Mouse (Mus musculus) gastrocnemius, postnatal 14 days (tissue): ENCODE measurements around the gene Arl1. TPM values are rescaled to one million over a fixed set of nuclear protein-coding genes. Genes with fewer than 3 reads are reported as not detected.
"Not testable (repeated sequence)": the region's sequence is repeated elsewhere in the genome, so short reads cannot be mapped to it uniquely, and the experiment has no call there.

Source experiments
- DNase-seq: peaks from one replicate; pipeline ENCODE4 v3.0.0; 2021; ENCODE audit warnings: mixed read lengths
- intact Hi-C: fragments of 180-260 bp; cut with DNase I; formaldehyde crosslinking; loops from one replicate; pipeline ENCODE4 v1.15.1; 2025; ENCODE audit warnings: low total_unique reads
- total RNA-seq, 2 experiments: library from RNA; stranded (reverse); gene quantifications; 2 replicates each; pipeline ENCODE4 v1.2.3; 2021

The Arl1 gene
- total RNA-seq, 2 experiments from 2014 or later, result 70.9 to 77.0 TPM

- intact Hi-C loops, result no loop called here
- DNase-seq, result no peak
Measured at GRCm38 (mm10) chr10:88740781-88741180, 10.1 kb downstream of the Arl1 start.

GRCm38 (mm10) chr10:88741426-88741825 is 10.8 kb downstream of the Arl1 start:
- no peak for DNase-seq
- intact Hi-C loops, result no loop called here

DNA sequence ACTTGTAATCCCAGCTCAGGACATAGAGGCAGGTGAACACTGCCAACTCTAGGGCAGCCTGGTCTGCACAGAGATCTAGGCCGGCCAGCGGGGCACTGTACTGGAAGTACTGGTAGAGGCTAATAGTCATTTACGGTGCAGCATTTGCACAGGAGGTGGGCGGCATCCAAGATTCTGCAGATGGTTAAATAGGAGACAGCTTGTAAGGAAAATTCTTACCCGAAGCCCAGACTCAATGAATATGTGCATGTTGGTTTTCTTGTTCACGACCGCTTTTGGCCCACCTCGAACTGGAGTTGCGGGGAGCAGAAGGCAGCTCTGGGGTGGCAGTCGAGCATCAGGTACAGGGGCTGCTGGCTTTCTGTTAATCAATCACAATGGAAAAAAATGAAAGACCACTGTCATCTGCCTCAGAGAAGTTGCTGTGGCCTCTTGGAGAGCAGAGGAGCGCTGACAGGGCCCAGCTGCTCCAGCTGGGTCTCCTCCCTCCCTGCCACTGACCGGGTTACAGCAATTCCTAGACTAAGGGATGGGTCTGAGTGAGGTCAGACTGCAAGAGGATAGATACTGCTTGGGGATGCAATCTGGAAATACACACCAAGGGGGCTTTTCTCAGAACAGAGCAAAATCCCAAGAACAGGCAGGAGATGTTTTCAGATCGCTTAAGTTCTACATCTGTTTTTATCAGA is 31.0 kb downstream of the Arl1 start:
- DNase-seq, result no peak
- intact Hi-C loops, result no loop called here

DNA sequence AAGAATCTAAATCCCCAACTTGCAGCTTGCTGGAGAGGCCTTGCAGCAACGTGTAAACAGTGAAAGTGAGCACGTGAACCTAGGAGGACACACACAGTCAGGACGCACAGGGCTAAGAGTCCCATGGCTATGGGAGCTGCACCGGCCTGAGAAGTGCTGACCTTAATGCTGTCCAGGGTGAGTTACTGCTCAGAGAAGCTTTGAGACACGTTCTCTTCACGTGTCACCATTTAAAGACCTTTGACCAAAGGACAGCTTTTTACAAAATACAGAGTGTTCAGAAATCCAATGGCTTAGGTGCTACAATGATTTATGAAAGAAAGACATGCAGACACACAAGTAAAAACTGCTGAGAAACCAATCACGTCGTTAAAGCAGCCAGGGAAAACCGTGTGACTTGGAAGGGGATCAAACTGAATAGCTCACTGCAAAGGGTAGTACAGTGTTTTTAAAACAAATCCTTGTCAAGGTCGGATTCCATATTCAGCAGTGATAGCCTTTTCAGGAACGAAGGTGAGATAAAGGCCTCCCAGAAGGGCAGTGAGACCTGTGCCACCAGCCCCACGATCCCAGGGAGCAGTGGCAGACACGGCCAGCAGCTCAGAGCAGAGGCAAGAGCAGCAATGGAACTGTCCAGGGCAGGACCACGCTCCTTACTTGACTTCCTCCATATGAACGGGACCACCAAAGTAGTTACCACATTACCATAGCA is 34.9 kb downstream of the Arl1 start:
- DNase-seq, result no peak
- intact Hi-C loops, result no loop called here

GRCm38 (mm10) chr10:88768961-88769360 is 38.3 kb downstream of the Arl1 start:
- no peak for DNase-seq
- intact Hi-C loops, result no loop called here

GRCm38 (mm10) chr10:88769676-88770075 is 39.0 kb downstream of the Arl1 start:
- DNase-seq, result no peak
- intact Hi-C loops, result no loop called here

DNA sequence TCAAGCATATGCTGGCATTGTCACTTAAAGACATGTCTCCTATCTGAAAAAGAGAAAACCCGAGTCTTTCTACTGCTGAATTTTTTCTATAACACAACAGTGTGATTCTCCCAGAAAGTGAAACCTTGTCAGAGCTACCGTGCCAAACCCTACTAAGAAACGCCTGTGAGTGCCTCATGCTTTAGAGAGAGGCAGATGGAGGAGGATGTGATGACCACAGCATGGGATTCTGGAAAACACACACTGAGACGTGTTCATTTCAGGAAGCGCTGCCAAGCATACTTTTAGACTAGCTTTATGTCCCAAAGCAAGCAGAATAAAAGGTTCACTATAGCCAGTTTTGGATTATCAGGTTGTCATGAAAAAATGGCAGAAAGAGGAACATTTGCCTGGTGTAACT is 42.3 kb downstream of the Arl1 start:
- DNase-seq, intact Hi-C loops: not testable (repeated sequence)

DNA sequence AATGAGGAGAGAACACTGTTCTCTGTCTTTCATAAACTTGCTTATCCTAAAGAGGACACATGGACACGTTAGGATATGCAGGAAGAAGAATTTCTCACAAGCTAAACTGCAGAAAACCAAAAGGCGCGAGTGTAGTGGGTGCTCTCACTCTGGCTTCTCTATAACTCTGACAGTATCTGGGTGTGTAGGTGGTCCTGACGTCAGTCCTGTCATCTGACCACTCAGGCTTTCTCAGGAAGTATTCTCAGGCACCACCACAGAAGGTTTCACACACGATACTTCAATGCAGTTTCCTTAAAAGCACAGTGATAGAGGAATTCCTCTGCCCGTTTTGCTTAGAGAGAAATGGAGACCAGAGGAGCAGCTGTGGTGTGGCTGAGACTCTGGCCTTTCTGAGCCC is 45.5 kb downstream of the Arl1 start:
- no peak for DNase-seq
- intact Hi-C loops, result no loop called here

- intact Hi-C loops, result no loop called here
- DNase-seq, result no peak
Measured at GRCm38 (mm10) chr10:88780716-88781115, 50.1 kb downstream of the Arl1 start.

- DNase-seq, intact Hi-C loops: not testable (repeated sequence)
Measured at GRCm38 (mm10) chr10:88783135-88783534, 52.5 kb downstream of the Arl1 start.

- intact Hi-C loops, result no loop called here
- no peak for DNase-seq
Measured at GRCm38 (mm10) chr10:88783941-88784340, 53.3 kb downstream of the Arl1 start.

GRCm38 (mm10) chr10:88784513-88784931 is 53.9 kb downstream of the Arl1 start:
- intact Hi-C loops, result no loop called here
- no peak for DNase-seq

DNA sequence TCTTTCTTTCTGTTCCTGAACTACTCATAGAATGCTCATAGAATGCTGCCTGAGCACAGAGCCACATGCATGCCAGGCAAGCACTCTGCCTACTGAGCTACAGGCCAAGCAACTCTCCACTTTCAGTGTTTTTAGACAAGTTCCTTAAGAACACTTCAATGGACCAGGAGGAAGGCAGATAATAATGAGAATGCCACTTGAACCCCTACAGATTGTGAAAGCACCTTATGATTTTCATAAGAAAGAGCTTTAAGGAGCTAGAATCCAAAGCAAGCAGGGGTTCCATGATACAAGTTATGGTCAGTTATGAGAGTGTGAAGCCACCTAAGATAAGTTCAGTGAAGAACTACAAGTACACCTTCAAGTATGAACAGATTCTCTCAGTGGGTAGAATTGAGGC is 63.0 kb downstream of the Arl1 start:
- intact Hi-C loops, result no loop called here
- DNase-seq, result no peak

Other genes starting within 250 kb of the Arl1 start
- 10 to 100 TPM; 51.5 to 59.9 TPM for gene Chpt1, start 226.8 kb upstream of the Arl1 start, total RNA-seq
- 1,000 to 10,000 TPM; 1,223 to 1,292 TPM for gene Mybpc1, start 125.7 kb upstream of the Arl1 start, total RNA-seq
- not detected for gene Spic, start 45.8 kb upstream of the Arl1 start, total RNA-seq
- gene Utp20, start 95.9 kb downstream of the Arl1 start, total RNA-seq, result 1 to 10 TPM; 8.2 to 9.2 TPM
- gene Slc5a8, start 155.1 kb downstream of the Arl1 start, total RNA-seq, result not detected